Mouse (Mus musculus): ENCODE results near the gene Prdx6b. TPM values are rescaled to one million over a fixed set of nuclear protein-coding genes. Genes with fewer than 3 reads are reported as not detected.

The Prdx6b gene
- 0.08 TPM in 1 of 2 replicates, not detected in the other for polyA plus RNA-seq (2016; fragmentation: Nextera tagmentation; extraction: Ambion mirVana)

GRCm38 (mm10) chr2:80292172-80292571 is at the start of gene Prdx6b:
TSS of gene Prdx6b (plus strand) at chr2:80292472.
- WGBS = 83% methylated on average over 8 of the region's 8 CpGs
- Histone ChIP-seq H3K27me3 (no peaks in the 10 kb centered on the region), H3K36me3 (no peaks in the 10 kb centered on the region), H3K4me3 (no peak within 1 kb of the TSS), H3K4me1 (no peaks in the 10 kb centered on the region), H3K27ac (no peak within 1 kb of the TSS), H3K9ac (no peak within 1 kb of the TSS), H3K4me2 (replicated peaks) (no peak within 1 kb of the TSS), H3K9me3 (no peaks in the 10 kb centered on the region)
- ATAC-seq (ENCODE audit: insufficient number of reproducible peaks, insufficient read depth, low FRiP score, low TSS enrichment) = no peak

DNA sequence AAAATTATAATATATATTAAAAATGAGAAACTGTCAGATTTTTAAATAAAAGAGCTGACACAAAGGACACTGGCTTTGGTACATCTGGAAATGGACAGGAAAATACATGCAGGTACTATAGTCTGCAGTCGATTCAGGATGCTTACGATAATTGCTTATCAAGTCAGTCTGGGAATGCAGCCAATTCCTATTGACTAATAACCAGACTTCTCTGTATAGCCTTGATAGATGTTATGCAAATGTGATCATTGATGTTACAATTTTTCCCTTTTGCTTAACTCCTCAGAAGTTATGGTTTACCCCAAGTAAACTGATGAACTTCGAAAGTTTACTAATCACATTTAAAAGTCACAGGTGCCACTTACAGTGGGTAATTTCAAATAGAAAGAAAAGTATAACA is 44.8 kb upstream of the Prdx6b start:
- WGBS = 88% methylated on average over 3 of the region's 3 CpGs

GRCm38 (mm10) chr2:80247868-80248267 is 44.4 kb upstream of the Prdx6b start:
- no peak overlapping the region for H3K27ac ChIP-seq
- no peak overlapping the region for H3K9ac ChIP-seq
- H3K4me2 ChIP-seq (replicated peaks) = no peak overlapping the region
- ATAC-seq (ENCODE audit: insufficient number of reproducible peaks, insufficient read depth, low FRiP score, low TSS enrichment) = no peak
- H3K4me1 ChIP-seq = no peaks in the 10 kb centered on the region
- H3K9me3 ChIP-seq = no peaks in the 10 kb centered on the region
- H3K36me3 ChIP-seq = no peaks in the 10 kb centered on the region
- no peak overlapping the region for H3K4me3 ChIP-seq
- H3K27me3 ChIP-seq = no peaks in the 10 kb centered on the region

More for the DNA sequence above, 44.8 kb upstream of the Prdx6b start:
- H3K36me3 ChIP-seq = no peaks in the 10 kb centered on the region
- no peak overlapping the region for H3K4me3 ChIP-seq
- H3K27me3 ChIP-seq = no peaks in the 10 kb centered on the region
- H3K9ac ChIP-seq = no peak overlapping the region
- no peaks in the 10 kb centered on the region for H3K4me1 ChIP-seq
- H3K4me2 ChIP-seq (replicated peaks) = no peak overlapping the region
- no peak overlapping the region for H3K27ac ChIP-seq
- H3K9me3 ChIP-seq = no peaks in the 10 kb centered on the region
- ATAC-seq (ENCODE audit: insufficient number of reproducible peaks, insufficient read depth, low FRiP score, low TSS enrichment) = no peak

DNA sequence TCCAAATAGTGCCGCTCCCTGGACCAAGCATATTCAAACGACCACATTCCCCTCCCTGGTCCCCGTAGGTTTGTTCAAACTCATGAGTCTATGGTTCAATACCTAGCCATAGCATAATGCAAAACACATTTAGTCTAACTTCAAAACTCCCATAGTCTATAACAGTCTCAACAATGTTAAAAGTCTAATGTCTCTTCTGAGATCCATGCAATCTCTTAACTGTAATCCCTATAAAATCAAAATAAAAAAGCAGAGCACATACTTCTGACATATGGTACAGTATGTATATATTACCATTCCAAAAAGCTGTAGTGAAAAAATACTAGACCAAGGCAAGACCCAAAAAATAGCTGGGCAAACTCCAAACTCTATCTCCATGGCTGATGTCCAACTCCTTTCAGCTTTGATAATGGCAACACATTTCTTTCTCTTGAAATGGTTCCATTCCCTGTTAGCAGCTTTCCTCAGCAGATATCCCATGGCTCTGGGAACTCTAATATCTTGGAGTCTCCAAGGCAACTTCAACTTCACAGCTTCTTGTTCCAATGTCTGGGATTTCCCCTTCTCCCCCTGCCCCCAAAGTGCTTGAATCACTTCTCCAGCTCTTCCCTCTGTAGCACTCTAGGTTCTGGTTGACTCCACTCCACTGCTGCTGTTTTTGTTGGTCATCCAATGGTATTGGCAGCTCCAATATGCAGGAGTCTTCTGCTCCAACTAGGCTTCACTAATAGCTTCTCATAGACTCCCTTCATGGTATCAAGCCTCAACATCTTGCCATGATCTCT is 32.2 kb upstream of the Prdx6b start:
- Histone ChIP-seq H3K4me1 (no peaks in the 10 kb centered on the region), H3K4me3 (no peak overlapping the region), H3K9me3 (no peaks in the 10 kb centered on the region), H3K27ac (no peak overlapping the region), H3K9ac (no peak overlapping the region), H3K36me3 (no peaks in the 10 kb centered on the region), H3K27me3 (no peaks in the 10 kb centered on the region), H3K4me2 (replicated peaks) (no peak overlapping the region)
- 87% methylated on average over 3 of the region's 3 CpGs for WGBS
- ATAC-seq (ENCODE audit: insufficient number of reproducible peaks, insufficient read depth, low FRiP score, low TSS enrichment) = no peak

GRCm38 (mm10) chr2:80266894-80267293 is 25.4 kb upstream of the Prdx6b start:
- H3K4me2 ChIP-seq (replicated peaks) = peak overlapping the region; percentile 31
- no peak overlapping the region for H3K27ac ChIP-seq
- 22% methylated on average over 11 of the region's 11 CpGs for WGBS
- H3K36me3 ChIP-seq = no peaks in the 10 kb centered on the region
- H3K27me3 ChIP-seq = no peaks in the 10 kb centered on the region
- 0 out of 2 replicates have a peak, but pooled peaks cover 2% of the 10 kb centered on the region for H3K4me1 ChIP-seq
- ATAC-seq (ENCODE audit: insufficient number of reproducible peaks, insufficient read depth, low FRiP score, low TSS enrichment) = no peak
- no peaks in the 10 kb centered on the region for H3K9me3 ChIP-seq
- H3K4me3 ChIP-seq = no peak overlapping the region
- H3K9ac ChIP-seq = no peak overlapping the region

GRCm38 (mm10) chr2:80268053-80268452 is 24.2 kb upstream of the Prdx6b start:
- Histone ChIP-seq H3K4me1 (0 out of 2 replicates have a peak, but pooled peaks cover 2% of the 10 kb centered on the region), H3K4me2 (replicated peaks) (no peak overlapping the region), H3K4me3 (no peak overlapping the region), H3K36me3 (no peaks in the 10 kb centered on the region), H3K27ac (no peak overlapping the region), H3K9me3 (no peaks in the 10 kb centered on the region), H3K27me3 (no peaks in the 10 kb centered on the region), H3K9ac (no peak overlapping the region)
- WGBS = 53% methylated on average over 4 of the region's 4 CpGs
- ATAC-seq (ENCODE audit: insufficient number of reproducible peaks, insufficient read depth, low FRiP score, low TSS enrichment) = no peak

GRCm38 (mm10) chr2:80271431-80271830 is 20.8 kb upstream of the Prdx6b start:
- Histone ChIP-seq H3K36me3 (no peaks in the 10 kb centered on the region), H3K9me3 (no peaks in the 10 kb centered on the region), H3K4me2 (replicated peaks) (no peak overlapping the region), H3K9ac (no peak overlapping the region), H3K4me1 (0 out of 2 replicates have a peak, but pooled peaks cover 2% of the 10 kb centered on the region), H3K27ac (no peak overlapping the region), H3K4me3 (no peak overlapping the region), H3K27me3 (no peaks in the 10 kb centered on the region)
- no peak for ATAC-seq (ENCODE audit: insufficient number of reproducible peaks, insufficient read depth, low FRiP score, low TSS enrichment)
- WGBS = 70% methylated on average over 1 of the region's 1 CpGs

DNA sequence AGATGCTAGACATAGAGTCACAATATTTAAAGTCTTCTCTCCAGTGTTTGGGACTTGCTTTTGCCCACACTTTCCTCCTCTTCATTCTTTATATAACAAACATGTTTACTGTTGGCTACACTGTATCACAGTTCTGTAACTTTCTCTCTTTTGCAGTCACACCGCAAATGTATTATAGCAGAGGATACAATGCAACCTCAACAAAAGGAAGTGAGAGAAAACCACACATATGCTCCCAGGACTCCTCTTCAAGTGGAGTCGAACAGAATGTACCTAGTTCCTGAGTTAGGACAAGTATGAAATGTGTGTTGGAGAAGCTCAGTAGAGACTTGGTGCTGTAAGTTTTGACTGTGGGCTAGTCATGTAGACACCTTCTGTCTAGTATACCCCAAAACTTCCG is 19.2 kb upstream of the Prdx6b start:
- no peak overlapping the region for H3K4me3 ChIP-seq
- no peak overlapping the region for H3K9ac ChIP-seq
- H3K27me3 ChIP-seq = no peaks in the 10 kb centered on the region
- no peaks in the 10 kb centered on the region for H3K9me3 ChIP-seq
- no peak overlapping the region for H3K27ac ChIP-seq
- H3K4me1 ChIP-seq = no peaks in the 10 kb centered on the region
- no peaks in the 10 kb centered on the region for H3K36me3 ChIP-seq
- H3K4me2 ChIP-seq (replicated peaks) = no peak overlapping the region
- ATAC-seq (ENCODE audit: insufficient number of reproducible peaks, insufficient read depth, low FRiP score, low TSS enrichment) = no peak
- 85% methylated on average over 3 of the region's 3 CpGs for WGBS

DNA sequence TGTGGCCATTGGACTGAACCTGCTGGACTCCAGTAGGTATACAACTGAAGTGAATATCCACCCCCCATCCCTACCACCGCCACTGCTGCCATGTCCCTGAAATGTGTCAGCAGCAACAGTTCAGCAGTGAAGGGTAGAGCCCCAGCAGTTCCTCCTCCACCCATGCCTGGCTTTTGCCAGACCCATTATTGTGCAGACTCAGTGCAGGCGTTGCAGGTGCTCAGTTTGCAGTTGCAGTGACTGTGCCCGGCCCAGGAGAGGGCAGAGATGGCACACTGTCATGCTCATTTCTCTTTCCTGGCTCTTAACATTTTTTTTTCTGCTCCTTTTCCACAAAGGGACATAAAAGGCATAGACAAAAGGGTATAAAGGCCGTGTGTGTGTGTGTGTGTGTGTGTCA is 18.5 kb upstream of the Prdx6b start:
- Histone ChIP-seq H3K27me3 (no peaks in the 10 kb centered on the region), H3K9ac (no peak overlapping the region), H3K4me3 (no peak overlapping the region), H3K9me3 (no peaks in the 10 kb centered on the region), H3K4me2 (replicated peaks) (no peak overlapping the region), H3K36me3 (no peaks in the 10 kb centered on the region), H3K27ac (no peak overlapping the region), H3K4me1 (no peaks in the 10 kb centered on the region)
- ATAC-seq (ENCODE audit: insufficient number of reproducible peaks, insufficient read depth, low FRiP score, low TSS enrichment) = no peak
- 80% methylated on average over 4 of the region's 4 CpGs for WGBS

GRCm38 (mm10) chr2:80275136-80275535 is 17.1 kb upstream of the Prdx6b start:
- H3K9me3 ChIP-seq = no peaks in the 10 kb centered on the region
- WGBS = 47% methylated on average over 2 of the region's 2 CpGs

DNA sequence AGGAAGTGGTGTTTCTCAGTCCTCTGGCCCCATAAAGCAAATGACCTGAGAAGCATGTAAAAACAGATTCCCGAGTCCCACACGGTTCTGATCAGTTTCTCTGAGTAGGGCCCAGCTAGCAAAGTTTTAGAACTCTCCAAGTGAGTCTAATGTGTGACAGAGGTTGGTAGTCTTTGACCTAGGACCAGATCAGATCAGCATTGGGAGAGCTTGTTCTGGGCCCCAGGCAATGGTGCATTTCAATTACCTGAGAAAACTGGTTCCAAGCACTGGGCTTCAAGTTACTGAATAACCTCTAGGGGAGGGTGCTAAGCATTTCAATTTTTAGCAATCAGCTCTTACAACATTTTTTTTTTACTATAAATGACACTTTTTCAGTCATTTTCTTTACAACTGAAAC is 10.1 kb upstream of the Prdx6b start:
- Histone ChIP-seq H3K27me3 (no peaks in the 10 kb centered on the region), H3K9ac (no peak overlapping the region), H3K4me3 (no peak overlapping the region), H3K27ac (no peak overlapping the region), H3K4me1 (no peaks in the 10 kb centered on the region), H3K9me3 (no peaks in the 10 kb centered on the region), H3K4me2 (replicated peaks) (no peak overlapping the region), H3K36me3 (no peaks in the 10 kb centered on the region)
- 85% methylated on average over 2 of the region's 2 CpGs for WGBS
- ATAC-seq (ENCODE audit: insufficient number of reproducible peaks, insufficient read depth, low FRiP score, low TSS enrichment) = no peak

More at GRCm38 (mm10) chr2:80275136-80275535, 17.1 kb upstream of the Prdx6b start:
- Histone ChIP-seq H3K4me1 (no peaks in the 10 kb centered on the region), H3K4me2 (replicated peaks) (no peak overlapping the region), H3K27ac (no peak overlapping the region), H3K9ac (no peak overlapping the region), H3K4me3 (no peak overlapping the region), H3K36me3 (no peaks in the 10 kb centered on the region), H3K27me3 (no peaks in the 10 kb centered on the region)
- no peak for ATAC-seq (ENCODE audit: insufficient number of reproducible peaks, insufficient read depth, low FRiP score, low TSS enrichment)

DNA sequence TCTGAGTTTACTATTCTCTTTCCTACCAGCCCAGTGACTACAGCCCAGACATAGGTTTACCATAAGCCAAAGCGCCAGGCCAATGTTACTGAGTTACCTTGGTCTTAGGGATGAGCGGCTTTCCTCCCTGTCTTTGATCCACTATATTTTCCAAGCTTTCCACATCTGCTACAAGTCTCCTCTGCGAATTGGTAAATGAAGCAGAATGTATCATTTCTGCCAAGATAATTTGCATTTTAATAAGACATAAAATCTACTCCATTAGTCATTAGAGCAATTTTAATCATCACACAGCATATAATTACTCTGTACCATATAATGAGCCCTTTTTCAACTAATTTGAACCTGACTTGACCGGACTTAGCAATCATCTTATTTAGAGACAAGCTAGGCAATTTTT is 5.9 kb upstream of the Prdx6b start:
- WGBS = 78% methylated on average over 4 of the region's 4 CpGs
- Histone ChIP-seq H3K9ac (no peak overlapping the region), H3K4me3 (no peak overlapping the region), H3K4me2 (replicated peaks) (no peak overlapping the region), H3K4me1 (no peaks in the 10 kb centered on the region), H3K9me3 (no peaks in the 10 kb centered on the region), H3K27me3 (no peaks in the 10 kb centered on the region), H3K36me3 (no peaks in the 10 kb centered on the region), H3K27ac (no peak overlapping the region)
- ATAC-seq (ENCODE audit: insufficient number of reproducible peaks, insufficient read depth, low FRiP score, low TSS enrichment) = no peak
